Mouse (Mus musculus): Measurements from ENCODE around the gene Gar1. TPM values are rescaled to one million over a fixed set of nuclear protein-coding genes. Genes with fewer than 3 reads are reported as not detected.

The Gar1 gene
- 40.9 and 42.8 TPM in 2 replicates for polyA plus RNA-seq (2014; fragmentation: Nextera tagmentation; extraction: Ambion mirVana)

- Histone ChIP-seq H3K27me3 (ENCODE audit: control insufficient read depth, insufficient read depth, low read length) (no peaks in the 10 kb centered on the region), H3K27ac (ENCODE audit: low read depth, low read length) (peak within 1 kb of the TSS; percentile 81), H3K4me1 (replicated peaks; ENCODE audit: control insufficient read depth, insufficient read depth, low read length) (peaks cover 5% of the 10 kb centered on the region; the same call in 1 of the 2 replicates), H3K9me3 (ENCODE audit: control insufficient read depth, low read length) (no peaks in the 10 kb centered on the region), H3K9ac (ENCODE audit: low read length) (peak within 1 kb of the TSS; percentile 76), H3K4me3 (ENCODE audit: low read depth, low read length) (peak within 1 kb of the TSS; percentile 88), H3K36me3 (ENCODE audit: control insufficient read depth, insufficient read depth, low read length) (no peaks in the 10 kb centered on the region; the same call in 1 of the 2 replicates), H3K4me2 (ENCODE audit: low read depth, low read length, severe bottlenecking) (peak within 1 kb of the TSS; percentile 70)
- peak; percentile 95 for ATAC-seq (replicated peaks; ENCODE audit: low FRiP score)
- under 1% methylated on average over 60 of the region's 60 CpGs for WGBS
- DNase-seq (ENCODE audit: low spot score) = peak; percentile 97
These were observed at the start of gene Gar1 for GRCm38 (mm10) chr3:129831035-129831568. Gar1 (minus strand) TSS chr3:129831396.

GRCm38 (mm10) chr3:129879913-129880312 lies 48.7 kb upstream of the Gar1 start:
- DNase-seq (ENCODE audit: low spot score) = no peak
- no peak overlapping the region for H3K4me3 ChIP-seq (ENCODE audit: low read depth, low read length)
- no peaks in the 10 kb centered on the region for H3K36me3 ChIP-seq (ENCODE audit: control insufficient read depth, insufficient read depth, low read length)
- H3K4me2 ChIP-seq (ENCODE audit: low read depth, low read length, severe bottlenecking) = peak overlapping the region; percentile 77; the same call in 1 of the 2 replicates
- 72% methylated on average over 2 of the region's 2 CpGs for WGBS
- no peak for ATAC-seq (replicated peaks; ENCODE audit: low FRiP score)
- H3K9me3 ChIP-seq (ENCODE audit: control insufficient read depth, low read length) = no peaks in the 10 kb centered on the region
- H3K27ac ChIP-seq (ENCODE audit: low read depth, low read length) = no peak overlapping the region
- peaks cover 5% of the 10 kb centered on the region; the same call in 1 of the 2 replicates for H3K4me1 ChIP-seq (replicated peaks; ENCODE audit: control insufficient read depth, insufficient read depth, low read length)
- H3K9ac ChIP-seq (ENCODE audit: low read length) = peak overlapping the region; percentile 69; the same call in 1 of the 2 replicates
- H3K27me3 ChIP-seq (ENCODE audit: control insufficient read depth, insufficient read depth, low read length) = no peaks in the 10 kb centered on the region

GRCm38 (mm10) chr3:129879131-129879757 lies 48.0 kb upstream of the Gar1 start:
- H3K4me2 ChIP-seq (ENCODE audit: low read depth, low read length, severe bottlenecking) = peak overlapping the region; percentile 77
- H3K4me1 ChIP-seq (replicated peaks; ENCODE audit: control insufficient read depth, insufficient read depth, low read length) = peaks cover 5% of the 10 kb centered on the region; the same call in 1 of the 2 replicates
- peak; percentile 69 for DNase-seq (ENCODE audit: low spot score)
- H3K27ac ChIP-seq (ENCODE audit: low read depth, low read length) = peak overlapping the region; percentile 57; the same call in 1 of the 2 replicates
- H3K9me3 ChIP-seq (ENCODE audit: control insufficient read depth, low read length) = no peaks in the 10 kb centered on the region
- H3K27me3 ChIP-seq (ENCODE audit: control insufficient read depth, insufficient read depth, low read length) = no peaks in the 10 kb centered on the region
- 0% methylated on average over 25 of the region's 25 CpGs for WGBS
- no peaks in the 10 kb centered on the region for H3K36me3 ChIP-seq (ENCODE audit: control insufficient read depth, insufficient read depth, low read length)
- peak overlapping the region; percentile 66 for H3K4me3 ChIP-seq (ENCODE audit: low read depth, low read length)
- peak; percentile 71 for ATAC-seq (replicated peaks; ENCODE audit: low FRiP score)
- peak overlapping the region; percentile 69 for H3K9ac ChIP-seq (ENCODE audit: low read length)

- DNase-seq (ENCODE audit: low spot score) = peak; percentile 96
- ATAC-seq (replicated peaks; ENCODE audit: low FRiP score) = peak; percentile 93
- no peaks in the 10 kb centered on the region for H3K36me3 ChIP-seq (ENCODE audit: control insufficient read depth, insufficient read depth, low read length)
- H3K4me3 ChIP-seq (ENCODE audit: low read depth, low read length) = peak within 1 kb of the TSS; percentile 66
- no peaks in the 10 kb centered on the region for H3K27me3 ChIP-seq (ENCODE audit: control insufficient read depth, insufficient read depth, low read length)
- peak within 1 kb of the TSS; percentile 77 for H3K4me2 ChIP-seq (ENCODE audit: low read depth, low read length, severe bottlenecking)
- peak within 1 kb of the TSS; percentile 69 for H3K9ac ChIP-seq (ENCODE audit: low read length)
- H3K27ac ChIP-seq (ENCODE audit: low read depth, low read length) = peak within 1 kb of the TSS; percentile 57
- peaks cover 5% of the 10 kb centered on the region; the same call in 1 of the 2 replicates for H3K4me1 ChIP-seq (replicated peaks; ENCODE audit: control insufficient read depth, insufficient read depth, low read length)
- no peaks in the 10 kb centered on the region for H3K9me3 ChIP-seq (ENCODE audit: control insufficient read depth, low read length)
- WGBS = under 1% methylated on average over 65 of the region's 66 CpGs
These were observed 47.3 kb upstream of the Gar1 start, which contains the start of gene Pla2g12a for GRCm38 (mm10) chr3:129878405-129879021. Pla2g12a (plus strand) TSS chr3:129878606.

GRCm38 (mm10) chr3:129877327-129877726 lies 46.1 kb upstream of the Gar1 start:
- no peak overlapping the region for H3K4me2 ChIP-seq (ENCODE audit: low read depth, low read length, severe bottlenecking)
- no peaks in the 10 kb centered on the region for H3K9me3 ChIP-seq (ENCODE audit: control insufficient read depth, low read length)
- ATAC-seq (replicated peaks; ENCODE audit: low FRiP score) = no peak
- H3K4me1 ChIP-seq (replicated peaks; ENCODE audit: control insufficient read depth, insufficient read depth, low read length) = peaks cover 5% of the 10 kb centered on the region; the same call in 1 of the 2 replicates
- no peak overlapping the region for H3K27ac ChIP-seq (ENCODE audit: low read depth, low read length)
- no peak for DNase-seq (ENCODE audit: low spot score)
- 92% methylated on average over 10 of the region's 10 CpGs for WGBS
- no peak overlapping the region for H3K9ac ChIP-seq (ENCODE audit: low read length)
- no peaks in the 10 kb centered on the region for H3K36me3 ChIP-seq (ENCODE audit: control insufficient read depth, insufficient read depth, low read length)
- H3K4me3 ChIP-seq (ENCODE audit: low read depth, low read length) = no peak overlapping the region
- no peaks in the 10 kb centered on the region for H3K27me3 ChIP-seq (ENCODE audit: control insufficient read depth, insufficient read depth, low read length)

GRCm38 (mm10) chr3:129863698-129864097 lies 32.5 kb upstream of the Gar1 start:
- Histone ChIP-seq H3K4me1 (replicated peaks; ENCODE audit: control insufficient read depth, insufficient read depth, low read length) (no peaks in the 10 kb centered on the region), H3K27me3 (ENCODE audit: control insufficient read depth, insufficient read depth, low read length) (no peaks in the 10 kb centered on the region), H3K27ac (ENCODE audit: low read depth, low read length) (no peak overlapping the region), H3K36me3 (ENCODE audit: control insufficient read depth, insufficient read depth, low read length) (no peaks in the 10 kb centered on the region), H3K9ac (ENCODE audit: low read length) (no peak overlapping the region), H3K4me3 (ENCODE audit: low read depth, low read length) (no peak overlapping the region), H3K4me2 (ENCODE audit: low read depth, low read length, severe bottlenecking) (no peak overlapping the region), H3K9me3 (ENCODE audit: control insufficient read depth, low read length) (no peaks in the 10 kb centered on the region)
- ATAC-seq (replicated peaks; ENCODE audit: low FRiP score) (no peak), DNase-seq (ENCODE audit: low spot score) (peak; percentile 57)
- 51% methylated on average over 14 of the region's 14 CpGs for WGBS

GRCm38 (mm10) chr3:129862592-129862991 lies 31.4 kb upstream of the Gar1 start:
- Histone ChIP-seq H3K9me3 (ENCODE audit: control insufficient read depth, low read length) (no peaks in the 10 kb centered on the region), H3K27ac (ENCODE audit: low read depth, low read length) (no peak overlapping the region), H3K36me3 (ENCODE audit: control insufficient read depth, insufficient read depth, low read length) (no peaks in the 10 kb centered on the region), H3K4me1 (replicated peaks; ENCODE audit: control insufficient read depth, insufficient read depth, low read length) (no peaks in the 10 kb centered on the region), H3K4me2 (ENCODE audit: low read depth, low read length, severe bottlenecking) (no peak overlapping the region), H3K9ac (ENCODE audit: low read length) (no peak overlapping the region), H3K4me3 (ENCODE audit: low read depth, low read length) (no peak overlapping the region), H3K27me3 (ENCODE audit: control insufficient read depth, insufficient read depth, low read length) (no peaks in the 10 kb centered on the region)
- no peak for ATAC-seq (replicated peaks; ENCODE audit: low FRiP score)
- 82% methylated on average over 2 of the region's 2 CpGs for WGBS
- DNase-seq (ENCODE audit: low spot score) = no peak

- H3K9me3 ChIP-seq (ENCODE audit: control insufficient read depth, low read length) = no peaks in the 10 kb centered on the region
- ATAC-seq (replicated peaks; ENCODE audit: low FRiP score) = no peak
- H3K4me1 ChIP-seq (replicated peaks; ENCODE audit: control insufficient read depth, insufficient read depth, low read length) = no peaks in the 10 kb centered on the region
- H3K27ac ChIP-seq (ENCODE audit: low read depth, low read length) = no peak overlapping the region
- H3K27me3 ChIP-seq (ENCODE audit: control insufficient read depth, insufficient read depth, low read length) = no peaks in the 10 kb centered on the region
- DNase-seq (ENCODE audit: low spot score) = no peak
- WGBS = 86% methylated on average over 7 of the region's 7 CpGs
- H3K36me3 ChIP-seq (ENCODE audit: control insufficient read depth, insufficient read depth, low read length) = no peaks in the 10 kb centered on the region
- no peak overlapping the region for H3K4me3 ChIP-seq (ENCODE audit: low read depth, low read length)
- no peak overlapping the region for H3K4me2 ChIP-seq (ENCODE audit: low read depth, low read length, severe bottlenecking)
- H3K9ac ChIP-seq (ENCODE audit: low read length) = no peak overlapping the region
These were observed 15.7 kb upstream of the Gar1 start for GRCm38 (mm10) chr3:129846846-129847245.

Data from forebrain, embryonic 11.5 days (tissue).